Mouse (Mus musculus) c-Kit-positive CD71-positive TER-119-negative erythroid progenitor cells, embryonic 14.5 days (primary cell): ENCODE measurements around the gene Tnfrsf23.
A peak's percentile ranks its signal among the peaks of the same experiment; 100 is the strongest.
"Not testable (repeated sequence)": the region's sequence is repeated elsewhere in the genome, so short reads cannot be mapped to it uniquely, and the experiment has no call there.

Experiments
- DNase-seq: peaks from one replicate; pipeline ENCODE4 v3.0.0-alpha.2; 2013; ENCODE audit warnings: low read depth

Tnfrsf23 gene

GRCm38 (mm10) chr7:143685359-143686067 lies at the start of gene Tnfrsf23:
Gene Tnfrsf23 (minus strand): TSS chr7:143685872.
- DNase-seq = peak; percentile 67

DNA sequence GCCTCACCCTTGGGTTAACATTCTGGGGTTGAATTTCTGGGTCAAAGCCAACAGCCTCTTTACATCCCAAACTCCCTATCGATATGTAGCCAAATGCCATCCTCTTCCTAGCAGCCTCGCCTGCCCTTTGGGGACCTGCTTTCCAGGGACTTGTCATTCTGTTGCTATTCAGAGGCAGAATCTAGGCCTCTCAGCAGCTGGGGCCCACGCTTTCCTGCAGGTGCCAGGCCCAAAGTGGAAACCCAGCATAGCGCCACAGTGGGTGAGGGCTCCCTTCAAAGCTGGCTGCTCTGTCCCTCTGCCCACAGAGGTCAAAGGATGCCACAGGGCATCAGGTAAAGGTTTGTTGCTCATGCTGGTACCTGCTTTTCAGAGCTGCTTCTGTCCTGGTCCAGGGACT lies 48.1 kb upstream of the Tnfrsf23 start:
- no peak for DNase-seq

DNA sequence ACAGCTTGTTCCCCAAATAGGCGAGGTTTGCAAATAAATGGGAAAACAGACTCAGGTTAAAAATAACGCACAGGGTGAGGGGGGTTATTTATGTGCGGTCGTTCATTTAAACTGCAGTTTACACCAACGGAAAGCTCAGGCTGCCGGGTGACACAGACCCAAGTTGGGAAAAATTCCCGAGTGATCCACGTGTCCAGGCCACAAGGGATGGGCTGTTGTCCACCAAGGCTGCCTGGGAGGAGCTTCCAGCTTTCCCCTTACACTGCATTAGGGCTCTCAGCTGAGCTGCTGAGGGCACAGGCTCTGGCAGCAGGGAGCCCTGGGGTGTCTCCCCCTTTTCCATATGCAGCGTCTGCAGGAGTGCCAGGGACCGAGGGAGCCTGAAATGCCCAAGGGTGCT lies 44.2 kb upstream of the Tnfrsf23 start:
- DNase-seq = no peak

DNA sequence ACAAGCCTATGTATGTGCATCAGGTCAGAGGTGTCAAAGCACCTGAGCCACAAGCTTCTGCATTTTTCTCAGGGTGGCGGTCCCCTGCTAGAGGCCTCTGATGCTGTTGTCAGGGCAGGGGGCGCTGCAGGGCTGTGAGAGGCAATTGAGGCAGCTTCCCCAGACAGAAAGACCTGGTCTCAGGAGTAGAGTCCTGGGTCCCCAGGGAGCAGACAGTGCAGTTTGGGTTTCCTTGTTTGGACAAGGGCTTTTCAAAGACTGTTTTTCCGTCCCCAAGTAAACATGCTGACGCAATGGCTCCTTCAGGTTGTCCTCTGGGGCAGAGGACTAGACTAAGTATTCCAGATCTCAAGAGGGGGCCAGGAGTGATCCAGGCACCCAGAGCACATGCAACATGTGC lies 40.7 kb upstream of the Tnfrsf23 start:
- DNase-seq = no peak

GRCm38 (mm10) chr7:143723841-143724240 lies 38.2 kb upstream of the Tnfrsf23 start:
- no peak for DNase-seq

GRCm38 (mm10) chr7:143722646-143723045 lies 37.0 kb upstream of the Tnfrsf23 start:
- DNase-seq = no peak

GRCm38 (mm10) chr7:143717811-143718210 lies 32.1 kb upstream of the Tnfrsf23 start:
- DNase-seq = no peak

DNA sequence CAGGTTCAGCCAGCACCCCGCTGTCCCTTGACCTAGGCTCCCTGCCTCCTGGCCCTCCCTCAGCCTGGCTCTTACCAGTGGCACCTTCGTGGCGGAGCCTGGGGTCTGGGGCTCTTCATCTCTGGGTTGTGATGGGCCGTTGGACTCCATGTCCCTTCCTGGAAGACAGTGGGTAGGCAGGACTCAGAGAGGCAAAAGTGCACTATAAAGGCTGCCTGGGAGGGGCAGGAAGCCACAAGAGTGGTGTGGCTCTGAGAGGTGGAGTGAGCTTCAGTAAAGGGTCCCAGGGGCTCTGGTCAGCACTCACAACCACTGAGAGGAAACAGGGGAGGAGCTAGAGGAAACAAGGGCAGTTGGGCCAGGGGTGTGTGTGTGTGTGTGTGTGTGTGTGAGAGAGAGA lies 27.7 kb upstream of the Tnfrsf23 start:
- DNase-seq = no peak

DNA sequence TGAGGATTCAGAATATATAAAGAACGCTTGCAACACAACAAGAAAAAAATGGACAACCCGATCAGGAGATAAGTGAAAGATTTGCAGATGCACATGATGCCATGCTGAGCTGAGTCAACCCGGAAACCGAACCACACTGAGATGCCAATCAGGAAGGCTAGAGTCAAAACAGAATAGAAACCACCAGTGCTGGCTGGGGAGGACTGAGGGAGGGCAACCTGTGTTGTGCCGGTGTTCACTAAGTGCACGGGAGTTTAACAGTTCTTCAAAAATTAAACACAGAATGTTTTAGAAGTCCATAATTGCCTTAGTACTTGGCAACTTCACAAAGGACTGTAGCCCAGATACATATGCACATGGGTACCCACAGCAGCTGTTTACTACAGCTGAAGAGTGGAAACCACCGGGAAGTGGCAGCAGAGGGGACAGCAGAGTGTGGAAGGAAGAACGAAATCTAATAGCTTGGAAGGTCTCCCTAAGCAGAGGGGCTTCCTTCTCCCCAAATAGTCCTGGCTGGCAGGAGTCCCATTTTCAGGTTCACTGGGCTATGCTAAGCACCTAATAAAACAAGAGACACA lies 27.2 kb upstream of the Tnfrsf23 start:
- DNase-seq = no peak

GRCm38 (mm10) chr7:143712023-143712422 lies 26.4 kb upstream of the Tnfrsf23 start:
- no peak for DNase-seq

- no peak for DNase-seq
These were observed 25.7 kb upstream of the Tnfrsf23 start for GRCm38 (mm10) chr7:143711381-143711780.

- DNase-seq = no peak
These were observed 23.7 kb upstream of the Tnfrsf23 start for GRCm38 (mm10) chr7:143709395-143709794.

- DNase-seq = peak; percentile 80
These were observed 21.2 kb upstream of the Tnfrsf23 start for GRCm38 (mm10) chr7:143706697-143707438.

DNA sequence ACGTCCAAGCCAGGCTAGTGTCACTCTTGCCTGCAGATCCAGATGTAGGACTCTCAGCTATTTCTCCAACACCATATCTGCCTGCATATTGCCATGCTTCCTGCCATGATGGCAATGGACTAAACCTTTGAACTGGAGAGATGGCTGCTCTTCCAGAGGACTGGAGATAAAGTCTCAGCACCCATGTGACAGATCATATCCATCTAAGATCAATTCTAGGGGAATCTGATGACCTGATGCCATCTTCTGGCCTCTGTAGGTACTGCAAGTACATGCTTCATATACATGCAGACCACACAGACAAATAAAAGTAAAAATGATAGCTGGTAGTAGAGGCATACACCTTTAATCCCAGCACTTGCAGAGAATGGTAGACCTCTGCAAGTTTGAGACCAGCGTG lies 10.5 kb upstream of the Tnfrsf23 start:
- DNase-seq = peak; percentile 28

GRCm38 (mm10) chr7:143694550-143694949 lies 8.9 kb upstream of the Tnfrsf23 start:
- no peak for DNase-seq

GRCm38 (mm10) chr7:143692746-143693510 lies 7.3 kb upstream of the Tnfrsf23 start:
- no peak for DNase-seq

DNA sequence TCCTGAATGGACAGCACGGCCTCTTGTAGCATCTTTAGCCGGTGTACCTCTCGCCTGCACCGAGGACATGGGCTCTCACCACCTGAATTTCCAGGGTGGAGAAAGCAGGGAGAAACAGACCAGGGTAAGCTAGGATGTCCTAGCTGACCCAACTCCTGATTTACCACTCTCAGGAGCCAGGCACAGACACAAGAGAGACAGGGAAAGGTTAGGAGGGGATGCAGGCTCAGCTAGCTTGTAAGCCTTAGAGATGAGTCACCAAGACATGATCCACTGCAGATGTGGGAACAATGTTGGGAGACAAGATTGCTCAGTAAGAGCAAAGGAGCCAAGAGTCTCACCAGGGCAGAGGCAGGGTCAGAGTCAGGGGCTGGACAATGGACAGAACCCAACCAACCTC lies 6.2 kb upstream of the Tnfrsf23 start:
- DNase-seq = no peak

- DNase-seq = no peak
These were observed 5.5 kb upstream of the Tnfrsf23 start for GRCm38 (mm10) chr7:143691181-143691580.

DNA sequence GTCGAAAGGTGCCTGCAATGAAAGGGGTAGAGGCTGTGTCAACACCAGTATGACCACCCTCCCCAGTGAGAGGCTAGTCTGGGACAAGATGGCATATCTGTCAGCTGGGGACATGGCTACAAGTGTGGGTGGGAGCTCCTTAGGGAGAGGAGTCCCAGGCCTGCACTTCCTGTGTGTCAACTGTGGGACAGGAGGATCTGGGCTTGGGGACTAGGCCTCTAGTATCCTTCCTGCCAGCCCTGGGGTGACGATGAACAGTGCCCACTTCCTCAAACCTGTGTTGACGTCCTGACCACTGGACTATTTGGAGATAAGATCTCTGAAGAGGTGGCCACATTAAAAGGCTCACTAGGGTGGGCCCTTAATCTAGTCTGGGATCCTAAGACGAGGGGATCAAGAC lies 4.3 kb upstream of the Tnfrsf23 start:
- DNase-seq = no peak

DNA sequence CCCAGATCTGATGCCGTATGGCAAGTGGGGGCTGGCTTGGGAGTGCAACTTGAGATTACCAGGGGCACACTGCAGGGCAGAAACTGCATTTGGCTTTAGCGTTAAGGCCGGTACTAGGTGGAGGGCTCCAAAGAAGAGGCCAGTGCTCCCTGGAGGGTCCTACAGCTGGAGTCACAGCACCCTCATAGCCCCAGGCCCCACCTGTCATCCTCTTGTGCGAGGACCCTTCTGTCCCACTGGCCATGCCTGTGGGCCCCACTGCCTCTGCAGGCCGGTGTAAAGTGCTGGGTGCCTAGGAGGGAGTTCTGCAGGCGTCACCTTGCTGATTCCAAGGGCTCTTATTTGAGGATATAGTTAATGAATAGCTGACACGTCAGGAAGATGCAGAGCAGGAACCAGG lies 3.8 kb upstream of the Tnfrsf23 start:
- DNase-seq = no peak

DNA sequence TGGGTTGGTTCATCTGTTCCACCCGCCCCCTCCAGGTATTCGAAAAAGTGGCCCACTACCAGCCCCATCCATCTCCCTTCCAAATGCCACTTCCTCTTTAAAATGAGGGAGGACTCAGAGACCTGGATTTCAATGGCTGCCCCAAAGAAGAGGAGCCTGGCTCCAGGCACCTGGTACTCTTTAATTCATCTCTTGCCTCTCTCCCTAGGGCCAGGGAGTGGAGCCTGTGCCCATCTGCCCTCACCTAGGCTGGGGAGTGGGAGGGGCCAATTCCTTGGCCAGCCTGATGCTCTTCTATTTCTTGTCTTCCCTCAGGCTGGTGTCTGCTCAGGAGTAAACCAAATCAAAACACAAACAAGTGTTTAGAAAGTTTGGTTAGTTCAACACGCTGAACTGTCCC lies 1.0 kb upstream of the Tnfrsf23 start:
- not testable (repeated sequence) for DNase-seq

- DNase-seq = not testable (repeated sequence)
These were observed 519 bp upstream of the Tnfrsf23 start for GRCm38 (mm10) chr7:143686191-143686590.
